Mouse (Mus musculus): ENCODE results near the gene Abi3. TPM values are rescaled to one million over a fixed set of nuclear protein-coding genes. Genes with fewer than 3 reads are reported as not detected.
A peak's percentile ranks its signal among the peaks of the same experiment; 100 is the strongest.

The Abi3 gene
- polyA plus RNA-seq, 1 experiment from 2014 or later: 4.2 TPM

DNA sequence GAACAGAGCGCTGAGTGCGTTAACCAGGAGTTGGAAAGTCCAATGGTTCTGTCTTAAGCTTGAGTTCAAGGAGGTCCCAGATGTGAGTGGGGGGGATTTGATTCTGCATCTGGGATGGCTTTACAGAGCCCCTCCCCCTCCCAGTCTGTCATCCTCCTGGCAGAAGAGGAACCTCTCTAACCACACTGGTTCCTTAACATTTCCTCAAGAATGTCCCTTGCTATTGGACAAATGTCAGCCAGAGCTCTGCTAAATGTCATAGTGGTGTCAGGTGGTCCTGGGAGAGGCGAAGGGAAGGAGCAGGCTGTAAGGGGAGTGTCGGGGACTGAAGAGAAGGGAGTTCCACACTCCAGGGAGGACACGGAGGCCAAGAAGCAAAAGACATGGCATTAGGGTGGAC is 677 bp upstream of the Abi3 start:
- 63% methylated on average over 5 of the region's 5 CpGs for WGBS
- TF ChIP-seq CTCF (IDR thresholded peaks at IDR 0.05; ENCODE audit: low read depth) (no peak), EP300 (optimal IDR thresholded peaks at IDR 0.05) (no peak)
- Histone ChIP-seq H3K36me3 (ENCODE audit: control insufficient read depth, insufficient read depth, low read length) (no peaks in the 10 kb centered on the region), H3K9me3 (ENCODE audit: control insufficient read depth, low read length) (no peaks in the 10 kb centered on the region), H3K9ac (ENCODE audit: low read length) (no peak overlapping the region), H3K27me3 (ENCODE audit: control insufficient read depth, insufficient read depth, low read length) (no peaks in the 10 kb centered on the region), H3K4me1 (replicated peaks; ENCODE audit: control insufficient read depth, insufficient read depth) (no peaks in the 10 kb centered on the region), H3K4me2 (replicated peaks; ENCODE audit: low read depth) (peak overlapping the region; percentile 38), H3K27ac (replicated peaks) (peak overlapping the region; percentile 70; the same call in 1 of the 2 replicates), H3K4me3 (ENCODE audit: low read depth, low read length) (no peak overlapping the region)
- ATAC-seq (ENCODE audit: low FRiP score, low TSS enrichment) (no peak), DNase-seq (ENCODE audit: low spot score) (no peak)

GRCm38 (mm10) chr11:95841498-95841830 is 812 bp downstream of the Abi3 start:
- no peak overlapping the region for H3K9ac ChIP-seq (ENCODE audit: low read length)
- no peaks in the 10 kb centered on the region for H3K36me3 ChIP-seq (ENCODE audit: control insufficient read depth, insufficient read depth, low read length)
- no peaks in the 10 kb centered on the region for H3K27me3 ChIP-seq (ENCODE audit: control insufficient read depth, insufficient read depth, low read length)
- peak overlapping the region; percentile 38; the same call in 1 of the 2 replicates for H3K4me2 ChIP-seq (replicated peaks; ENCODE audit: low read depth)
- TF ChIP-seq EP300 (optimal IDR thresholded peaks at IDR 0.05) (no peak), CTCF (IDR thresholded peaks at IDR 0.05; ENCODE audit: low read depth) (no peak)
- H3K9me3 ChIP-seq (ENCODE audit: control insufficient read depth, low read length): no peaks in the 10 kb centered on the region
- no peaks in the 10 kb centered on the region; the same call in 1 of the 2 replicates for H3K4me1 ChIP-seq (replicated peaks; ENCODE audit: control insufficient read depth, insufficient read depth)
- ATAC-seq (ENCODE audit: low FRiP score, low TSS enrichment): no peak
- DNase-seq (ENCODE audit: low spot score): no peak
- H3K27ac ChIP-seq (replicated peaks): no peak overlapping the region
- 66% methylated on average over 10 of the region's 10 CpGs for WGBS
- peak overlapping the region; percentile 27 for H3K4me3 ChIP-seq (ENCODE audit: low read depth, low read length)

DNA sequence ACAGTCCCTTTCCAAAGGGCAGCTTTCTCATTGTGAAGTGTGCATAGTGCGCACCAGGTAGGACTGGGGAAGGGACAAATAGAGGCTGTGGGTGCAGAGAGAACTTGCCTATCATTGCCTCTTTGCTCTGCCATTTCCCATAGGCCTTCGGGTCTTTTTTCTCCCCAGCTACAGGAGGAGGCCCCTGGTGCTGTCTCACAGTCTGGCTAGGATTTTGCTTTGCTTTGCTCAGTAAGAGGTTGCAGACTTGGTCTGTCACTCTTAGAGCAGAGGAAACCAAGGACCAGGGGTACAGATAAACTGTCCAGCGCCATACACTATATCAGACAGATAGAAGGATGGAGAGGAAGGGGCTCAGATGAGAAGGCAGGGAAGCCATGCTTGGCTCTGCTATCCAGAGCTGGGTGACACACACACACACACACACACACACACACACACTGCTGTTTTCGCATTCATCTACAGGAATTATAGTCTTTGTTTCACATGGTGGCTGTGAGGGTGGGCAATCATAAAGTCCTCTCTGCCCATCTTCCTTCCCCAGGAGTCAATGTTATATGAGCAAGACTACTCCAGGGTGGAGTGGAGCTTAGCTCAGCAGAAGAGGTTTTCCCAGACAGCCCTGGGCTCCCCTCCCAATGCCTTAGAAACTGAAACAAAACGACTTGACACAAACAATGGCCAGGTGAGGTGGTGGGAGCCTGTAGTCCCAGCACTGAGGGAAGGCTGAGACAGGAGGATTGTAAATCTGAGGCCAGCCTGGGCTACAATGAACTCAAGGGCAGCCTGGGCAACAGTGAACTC is 1.4 kb downstream of the Abi3 start:
- Histone ChIP-seq H3K4me1 (replicated peaks; ENCODE audit: control insufficient read depth, insufficient read depth) (no peaks in the 10 kb centered on the region; the same call in 1 of the 2 replicates), H3K27me3 (ENCODE audit: control insufficient read depth, insufficient read depth, low read length) (no peaks in the 10 kb centered on the region), H3K4me2 (replicated peaks; ENCODE audit: low read depth) (peak overlapping the region; percentile 38; the same call in 1 of the 2 replicates), H3K9me3 (ENCODE audit: control insufficient read depth, low read length) (no peaks in the 10 kb centered on the region), H3K27ac (replicated peaks) (no peak overlapping the region), H3K4me3 (ENCODE audit: low read depth, low read length) (peak overlapping the region; percentile 27), H3K9ac (ENCODE audit: low read length) (no peak overlapping the region), H3K36me3 (ENCODE audit: control insufficient read depth, insufficient read depth, low read length) (no peaks in the 10 kb centered on the region)
- ATAC-seq (ENCODE audit: low FRiP score, low TSS enrichment) (no peak), DNase-seq (ENCODE audit: low spot score) (no peak)
- 73% methylated on average over 5 of the region's 5 CpGs for WGBS
- TF ChIP-seq CTCF (IDR thresholded peaks at IDR 0.05; ENCODE audit: low read depth): no peak
- no peak for TF ChIP-seq EP300 (optimal IDR thresholded peaks at IDR 0.05)

- H3K4me3 ChIP-seq (ENCODE audit: low read depth, low read length): no peak overlapping the region
- H3K9ac ChIP-seq (ENCODE audit: low read length): no peak overlapping the region
- H3K36me3 ChIP-seq (ENCODE audit: control insufficient read depth, insufficient read depth, low read length): no peaks in the 10 kb centered on the region
- no peak for DNase-seq (ENCODE audit: low spot score)
- H3K4me1 ChIP-seq (replicated peaks; ENCODE audit: control insufficient read depth, insufficient read depth): no peaks in the 10 kb centered on the region; the same call in 1 of the 2 replicates
- H3K9me3 ChIP-seq (ENCODE audit: control insufficient read depth, low read length): no peaks in the 10 kb centered on the region
- ATAC-seq (ENCODE audit: low FRiP score, low TSS enrichment): no peak
- 72% methylated on average over 8 of the region's 8 CpGs for WGBS
- no peak overlapping the region for H3K27ac ChIP-seq (replicated peaks)
- no peak overlapping the region for H3K4me2 ChIP-seq (replicated peaks; ENCODE audit: low read depth)
- no peak for TF ChIP-seq EP300 (optimal IDR thresholded peaks at IDR 0.05)
- TF ChIP-seq CTCF (IDR thresholded peaks at IDR 0.05; ENCODE audit: low read depth): no peak
- H3K27me3 ChIP-seq (ENCODE audit: control insufficient read depth, insufficient read depth, low read length): no peaks in the 10 kb centered on the region; the same call in 1 of the 2 replicates
These were observed 3.0 kb downstream of the Abi3 start for GRCm38 (mm10) chr11:95838999-95839868.

GRCm38 (mm10) chr11:95838598-95838997 is 3.7 kb downstream of the Abi3 start:
- Histone ChIP-seq H3K4me1 (replicated peaks; ENCODE audit: control insufficient read depth, insufficient read depth) (no peaks in the 10 kb centered on the region; the same call in 1 of the 2 replicates), H3K4me2 (replicated peaks; ENCODE audit: low read depth) (no peak overlapping the region), H3K27ac (replicated peaks) (no peak overlapping the region), H3K9ac (ENCODE audit: low read length) (no peak overlapping the region), H3K27me3 (ENCODE audit: control insufficient read depth, insufficient read depth, low read length) (no peaks in the 10 kb centered on the region; the same call in 1 of the 2 replicates), H3K9me3 (ENCODE audit: control insufficient read depth, low read length) (no peaks in the 10 kb centered on the region), H3K4me3 (ENCODE audit: low read depth, low read length) (no peak overlapping the region), H3K36me3 (ENCODE audit: control insufficient read depth, insufficient read depth, low read length) (no peaks in the 10 kb centered on the region)
- no peak for TF ChIP-seq CTCF (IDR thresholded peaks at IDR 0.05; ENCODE audit: low read depth)
- TF ChIP-seq EP300 (optimal IDR thresholded peaks at IDR 0.05): no peak
- ATAC-seq (ENCODE audit: low FRiP score, low TSS enrichment): no peak
- DNase-seq (ENCODE audit: low spot score): no peak
- 79% methylated on average over 4 of the region's 4 CpGs for WGBS
